Mouse (Mus musculus) C2C12 (cell line): ENCODE measurements around the gene Ccdc194.

Experiments
- CEBPB ChIP-seq: IDR thresholded peaks from one replicate; pipeline ENCODE4 v1.6.1; 2011; ENCODE audit warnings: low read depth, mild to moderate bottlenecking, control low read depth, moderate library complexity
- CTCF ChIP-seq: IDR thresholded peaks from one replicate; pipeline ENCODE4 v1.5.1; 2011; ENCODE audit not compliant: control insufficient read depth, insufficient read depth, insufficient read length
- FOSL1 ChIP-seq: IDR thresholded peaks from one replicate; pipeline ENCODE4 v1.8.0; 2011; ENCODE audit warnings: mild to moderate bottlenecking, low read length; ENCODE audit not compliant: poor library complexity, insufficient read depth, severe bottlenecking
- MAX ChIP-seq: IDR thresholded peaks from one replicate; pipeline ENCODE4 v1.6.1; 2011; ENCODE audit warnings: mild to moderate bottlenecking, control low read depth
- MYOG ChIP-seq: IDR thresholded peaks from one replicate; pipeline ENCODE4 v1.6.1; 2011; ENCODE audit not compliant: control insufficient read depth, insufficient read length; ENCODE audit errors: extremely low read depth
- USF1 ChIP-seq: IDR thresholded peaks from one replicate; pipeline ENCODE4 v1.6.1; 2011; ENCODE audit warnings: low read depth, mild to moderate bottlenecking, control low read depth, moderate library complexity

DNA sequence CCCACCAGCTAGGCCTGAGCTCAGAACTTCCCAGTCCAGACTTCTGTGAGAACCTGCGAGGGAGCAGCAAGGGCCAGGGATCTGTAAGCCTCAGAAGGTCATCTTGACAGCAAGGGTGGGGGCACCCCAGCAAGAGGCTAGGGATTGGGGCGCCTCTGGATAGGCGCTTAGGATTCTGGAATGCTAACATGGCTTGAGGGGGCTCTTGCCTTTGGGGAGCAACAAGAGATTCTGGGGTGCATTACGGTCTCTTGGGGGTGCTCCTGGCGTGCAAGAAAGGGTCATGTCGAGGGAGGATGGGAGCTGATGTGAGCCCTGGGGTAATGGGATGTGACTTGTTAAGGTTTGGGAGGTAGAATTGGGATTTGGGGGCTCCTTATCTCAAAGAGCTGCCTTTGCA lies 43.4 kb upstream of the Ccdc194 start:
- TF ChIP-seq CTCF (no peak), MAX (no peak), CEBPB (no peak), FOSL1 (no peak), USF1 (no peak), MYOG (no peak)
